Mouse (Mus musculus): ENCODE measurements at regions not wholly inside any gene's neighbourhood (a gene's known extent, or its start where the extent isn't known, plus 50 kb on each side); places are given as distances from the start of the nearest gene placed in this dataset.

DNA sequence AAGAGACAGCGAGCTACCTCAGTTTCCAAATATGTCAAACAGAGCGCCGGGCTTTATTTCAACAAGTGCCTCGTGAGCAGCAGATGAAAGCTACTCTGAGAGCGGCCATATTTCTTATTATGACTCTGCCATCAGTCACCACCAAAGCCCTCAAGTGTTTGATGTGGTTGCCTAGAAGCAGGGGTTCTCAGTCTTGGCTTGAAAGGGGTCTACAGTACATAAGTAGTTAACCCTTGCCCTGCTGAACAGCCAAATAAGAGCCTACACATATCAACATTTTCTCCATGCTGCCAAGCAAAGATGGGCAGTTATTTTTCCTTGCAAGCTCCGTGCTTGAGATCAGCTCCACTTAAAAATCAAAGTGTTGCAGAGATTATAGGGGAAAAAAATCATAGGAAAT is 788.8 kb downstream of the Nr2f2 start:
- TF ChIP-seq CTCF (IDR thresholded peaks at IDR 0.05; ENCODE audit: control insufficient read depth, insufficient read depth, low read length) (no peak), POLR2A (IDR thresholded peaks at IDR 0.05; ENCODE audit: borderline replicate concordance, control insufficient read depth, low read depth, low read length) (no peak)

All from bone marrow, adult 2 months (tissue).